Mouse (Mus musculus) ES-Bruce4 (cell line): ENCODE data around the gene Tcl1b5.

Experiments
- CTCF ChIP-seq: IDR thresholded peaks from one replicate; pipeline ENCODE4 v1.8.1; 2011; ENCODE audit warnings: low read depth, low read length
- EP300 ChIP-seq: IDR thresholded peaks from 2 replicates; pipeline ENCODE4 v1.6.1; 2011; ENCODE audit warnings: low read depth, low read length; ENCODE audit not compliant: insufficient read depth
- POLR2A ChIP-seq: IDR thresholded peaks from one replicate; pipeline ENCODE4 v1.8.1; 2011; ENCODE audit warnings: low read length; ENCODE audit not compliant: insufficient read depth

GRCm38 (mm10) chr12:105207071-105207470, 30.9 kb downstream of the Tcl1b5 start:
- no peak for TF ChIP-seq CTCF
- no peak for TF ChIP-seq POLR2A
- TF ChIP-seq EP300: no peak
